Mouse (Mus musculus): ENCODE measurements at regions not wholly inside any gene's neighbourhood (a gene's known extent, or its start where the extent isn't known, plus 50 kb on each side); places are given as distances from the start of the nearest gene placed in this dataset.

- Histone ChIP-seq H3K9me3 (replicated peaks; ENCODE audit: low read length) (no peaks in the 10 kb centered on the region), H3K4me2 (ENCODE audit: insufficient read depth, low read depth, poor library complexity, severe bottlenecking) (peak overlapping the region; percentile 52), H3K4me1 (ENCODE audit: control insufficient read depth in 1 of 2, insufficient read depth in 2 of 2) (peaks cover 32 to 76% of the 10 kb centered on the region in 2 experiments), H3K79me2 (replicated peaks; ENCODE audit: control insufficient read depth, extremely low read depth, insufficient read depth, poor library complexity, severe bottlenecking) (no peaks in the 10 kb centered on the region), H3K9ac (ENCODE audit: insufficient read depth, low read depth) (peak overlapping the region; percentile 36), H3K27ac (ENCODE audit: insufficient read depth, low read depth) (no peak overlapping the region), H3K36me3 (replicated peaks in 1 of 2; ENCODE audit: control insufficient read depth in 1 of 2, insufficient read depth in 1 of 2, low read length in 1 of 2) (no peaks in the 10 kb centered on the region), H3K27me3 (replicated peaks) (no peaks in the 10 kb centered on the region), H3K4me3 (replicated peaks in 1 of 3; ENCODE audit: low read depth in 2 of 3, low read length in 2 of 3, poor library complexity in 1 of 3) (no peak overlapping the region)
- in situ Hi-C loops (cut with MboI; ENCODE audit: low pct_ligation_motif_present, low pct_unique_long_range_greater_than_20kb, low sequenced_read_pairs) (loop anchor here (25.0 kb wide), 1 partner anchor 625 kb away; no protein-coding TSS in a partner anchor), dilution Hi-C loops (cut with MboI; ENCODE audit: extremely low pct_ligation_motif_present, extremely low pct_unique_long_range_greater_than_20kb, low sequenced_read_pairs) (no loop called here)
- peak; percentile 84 for DNase-seq (ENCODE audit: extremely low read depth)
- TF ChIP-seq CHD1 (IDR thresholded peaks at IDR 0.05; ENCODE audit: low read depth, low read length) (no peak), MXI1 (IDR thresholded peaks at IDR 0.05; ENCODE audit: low read depth, low read length) (no peak), RCOR1 (conservative IDR thresholded peaks at IDR 0.05; ENCODE audit: low read depth, low read length) (no peak), MAX (IDR thresholded peaks at IDR 0.05; ENCODE audit: low read length) (no peak), TBP (conservative IDR thresholded peaks at IDR 0.05; ENCODE audit: low read depth, low read length) (no peak), IRF4 (IDR thresholded peaks at IDR 0.05; ENCODE audit: low read depth, low read length) (peak; percentile 40; the same call in 1 of the 2 replicates), MEF2A (IDR thresholded peaks at IDR 0.05; ENCODE audit: borderline replicate concordance, low read depth, low read length) (0 out of 2 replicates have a peak, but pooled peaks have one; percentile 21), CHD2 (IDR thresholded peaks at IDR 0.05; ENCODE audit: low read length) (no peak), USF1 (IDR thresholded peaks at IDR 0.05; ENCODE audit: low read depth, low read length) (no peak), UBTF (IDR thresholded peaks at IDR 0.05; ENCODE audit: low read depth, low read length) (no peak), POLR2A (IDR thresholded peaks at IDR 0.05; ENCODE audit: low read depth, low read length) (0 out of 2 replicates have a peak, but pooled peaks have one; percentile 37), E2F4 (IDR thresholded peaks at IDR 0.05; ENCODE audit: insufficient replicate concordance, low read depth, low read length) (no peak), NRF1 (IDR thresholded peaks at IDR 0.05; ENCODE audit: low read depth, low read length) (peak; percentile 51), ZMIZ1 (IDR thresholded peaks at IDR 0.05; ENCODE audit: low read depth, low read length) (no peak), NELFE (IDR thresholded peaks at IDR 0.05; ENCODE audit: low read depth, low read length) (no peak), MYC (IDR thresholded peaks at IDR 0.05; ENCODE audit: low read depth, low read length) (no peak), USF2 (conservative IDR thresholded peaks at IDR 0.05; ENCODE audit: low read depth, low read length) (no peak), ELF1 (IDR thresholded peaks at IDR 0.05; ENCODE audit: low read depth, low read length) (peak; percentile 57), PAX5 (IDR thresholded peaks at IDR 0.05; ENCODE audit: low read length) (no peak), ETS1 (conservative IDR thresholded peaks at IDR 0.05; ENCODE audit: low read depth, low read length) (no peak), BHLHE40 (IDR thresholded peaks at IDR 0.05; ENCODE audit: low read depth, low read length) (peak; percentile 23; the same call in 1 of the 2 replicates), CTCF (conservative IDR thresholded peaks at IDR 0.05 in 1 of 2, IDR thresholded peaks at IDR 0.05 in 1 of 2; ENCODE audit: low read depth in 2 of 2, low read length in 2 of 2) (no peak), EP300 (IDR thresholded peaks at IDR 0.05; ENCODE audit: low read length) (no peak), ZKSCAN1 (IDR thresholded peaks at IDR 0.05; ENCODE audit: borderline replicate concordance, low read depth, low read length) (no peak), JUN (IDR thresholded peaks at IDR 0.05; ENCODE audit: insufficient read depth, low read depth, low read length) (no peak), SMC3 (IDR thresholded peaks at IDR 0.05; ENCODE audit: low read depth, low read length) (no peak), POLR2AphosphoS2 (IDR thresholded peaks at IDR 0.05; ENCODE audit: low read depth, low read length) (no peak), MAFK (IDR thresholded peaks at IDR 0.05; ENCODE audit: insufficient replicate concordance, low read length) (no peak), GABPA (IDR thresholded peaks at IDR 0.05; ENCODE audit: insufficient replicate concordance, low read depth, low read length) (no peak), KAT2A (IDR thresholded peaks at IDR 0.05; ENCODE audit: insufficient replicate concordance, low read length) (no peak), SIN3A (IDR thresholded peaks at IDR 0.05; ENCODE audit: low read length) (no peak), ZNF384 (IDR thresholded peaks at IDR 0.05; ENCODE audit: low read depth, low read length) (no peak), HCFC1 (IDR thresholded peaks at IDR 0.05; ENCODE audit: low read depth, low read length) (no peak), ZC3H11A (IDR thresholded peaks at IDR 0.05; ENCODE audit: low read depth, low read length) (no peak), RAD21 (IDR thresholded peaks at IDR 0.05; ENCODE audit: low read depth, low read length) (no peak), JUND (conservative IDR thresholded peaks at IDR 0.05; ENCODE audit: low read depth, low read length) (no peak), TCF12 (IDR thresholded peaks at IDR 0.05; ENCODE audit: low read depth, low read length) (no peak), MAZ (IDR thresholded peaks at IDR 0.05; ENCODE audit: low read depth, low read length) (no peak)
Observed at GRCm38 (mm10) chr11:113187407-113187806, 405.4 kb downstream of the Sox9 start.
